ENCODE assay signal across 8 mouse cellular contexts in genomic region chr3:122483066-122483782, GRCm38 (mm10).
DNase-seq lines count a peak whose midpoint lies in the region; ATAC-seq and TF ChIP-seq lines count a peak whose summit lies in the region.

No protein-coding gene starts in this region.

- no peaks in the 10 kb centered on the region for H3K9me3 ChIP-seq in ES-Bruce4 (replicated peaks; ENCODE audit: control insufficient read depth, insufficient read depth, low read length, poor library complexity, severe bottlenecking)
- H3K9me3 ChIP-seq in forebrain, embryonic 14.5 days (replicated peaks; ENCODE audit: control insufficient read depth, low read length), result no peaks in the 10 kb centered on the region
- no peaks in the 10 kb centered on the region for H3K9me3 ChIP-seq in hindbrain, embryonic 15.5 days

- H3K4me3 ChIP-seq in ES-Bruce4 (ENCODE audit: low read depth, low read length), result no peak overlapping the region
- H3K4me3 ChIP-seq in forebrain, embryonic 14.5 days (ENCODE audit: low read depth, low read length), result no peak overlapping the region
- peak overlapping the region; percentile 15 for H3K4me3 ChIP-seq in hindbrain, embryonic 15.5 days
- H3K4me3 ChIP-seq in olfactory bulb, adult 2 months (ENCODE audit: insufficient read depth, low read depth, low read length), result peak overlapping the region; percentile 26

- TF ChIP-seq EP300 in ES-Bruce4 (IDR thresholded peaks at IDR 0.05; ENCODE audit: insufficient read depth, low read depth, low read length), result no peak

- no peaks in the 10 kb centered on the region for H3K27me3 ChIP-seq in ES-Bruce4 (ENCODE audit: control insufficient read depth, insufficient read depth, low read length, poor library complexity, severe bottlenecking)
- H3K27me3 ChIP-seq in forebrain, embryonic 14.5 days (replicated peaks; ENCODE audit: control insufficient read depth, insufficient read depth, low read length), result no peaks in the 10 kb centered on the region
- no peaks in the 10 kb centered on the region for H3K27me3 ChIP-seq in hindbrain, embryonic 15.5 days

- ATAC-seq in forebrain, embryonic 14.5 days, result peak; percentile 30; the same call in 1 of the 2 replicates
- ATAC-seq in hindbrain, embryonic 15.5 days (ENCODE audit: low FRiP score, low read depth), result peak; percentile 72

- no peaks in the 10 kb centered on the region for H3K36me3 ChIP-seq in ES-Bruce4 (ENCODE audit: control insufficient read depth, insufficient read depth, low read length, poor library complexity, severe bottlenecking)
- no peaks in the 10 kb centered on the region for H3K36me3 ChIP-seq in forebrain, embryonic 14.5 days (ENCODE audit: control insufficient read depth, insufficient read depth, low read length)
- no peaks in the 10 kb centered on the region for H3K36me3 ChIP-seq in hindbrain, embryonic 15.5 days

- peaks cover 2% of the 10 kb centered on the region for H3K4me1 ChIP-seq in ES-Bruce4 (ENCODE audit: control insufficient read depth, insufficient read depth, low read length)
- peaks cover 39% of the 10 kb centered on the region for H3K4me1 ChIP-seq in forebrain, embryonic 14.5 days (ENCODE audit: control insufficient read depth, insufficient read depth, low read length)
- H3K4me1 ChIP-seq in hindbrain, embryonic 15.5 days (replicated peaks), result peaks cover 47% of the 10 kb centered on the region
- H3K4me1 ChIP-seq in olfactory bulb, adult 2 months (ENCODE audit: control insufficient read depth, insufficient read depth, low read length), result peaks cover 36% of the 10 kb centered on the region

- TF ChIP-seq CTCF in ES-Bruce4 (IDR thresholded peaks at IDR 0.05; ENCODE audit: low read depth, low read length), result no peak
- TF ChIP-seq CTCF in olfactory bulb, adult 2 months (IDR thresholded peaks at IDR 0.05; ENCODE audit: insufficient read depth, low read depth, low read length), result no peak

- WGBS in forebrain, embryonic 14.5 days, result 13% methylated on average over 14 of the region's 14 CpGs
- WGBS in hindbrain, embryonic 15.5 days, result 24% methylated on average over 14 of the region's 14 CpGs
- WGBS in olfactory bulb, adult 2 months, result 21% methylated on average over 14 of the region's 14 CpGs

- no peak overlapping the region for H3K9ac ChIP-seq in ES-Bruce4 (ENCODE audit: low read depth, poor library complexity, severe bottlenecking)
- H3K9ac ChIP-seq in forebrain, embryonic 14.5 days (ENCODE audit: low read length), result peak overlapping the region; percentile 33
- H3K9ac ChIP-seq in hindbrain, embryonic 15.5 days, result no peak overlapping the region

- DNase-seq in cerebellum, postnatal 25 days, result peak; percentile 27 to 49
- no peak for DNase-seq in cerebellum, adult 11-12 months
- peak; percentile 54 for DNase-seq in forebrain, embryonic 14.5 days (ENCODE audit: low spot score)
- DNase-seq in spleen, postnatal 36 days (ENCODE audit: low spot score in 2 of 2), result no peak
- DNase-seq in left cerebral cortex, adult 18-20 months (ENCODE audit: low spot score in 2 of 2), result no peak

- 0 out of 2 replicates have a peak overlapping the region, but pooled peaks have one; percentile 30 for H3K27ac ChIP-seq in ES-Bruce4 (ENCODE audit: insufficient read depth, low read length)
- H3K27ac ChIP-seq in forebrain, embryonic 14.5 days (ENCODE audit: low read depth, low read length), result no peak overlapping the region
- peak overlapping the region; percentile 56 for H3K27ac ChIP-seq in hindbrain, embryonic 15.5 days (replicated peaks)
- peak overlapping the region; percentile 65 for H3K27ac ChIP-seq in olfactory bulb, adult 2 months (ENCODE audit: insufficient read depth, low read depth, low read length)

- 0 out of 2 replicates have a peak overlapping the region, but pooled peaks have one; percentile 6 for H3K4me2 ChIP-seq in forebrain, embryonic 14.5 days (ENCODE audit: low read length)
- H3K4me2 ChIP-seq in hindbrain, embryonic 15.5 days, result peak overlapping the region; percentile 31

- TF ChIP-seq POLR2A in ES-Bruce4 (IDR thresholded peaks at IDR 0.05; ENCODE audit: insufficient read depth, low read length), result no peak
- TF ChIP-seq POLR2A in olfactory bulb, adult 2 months (IDR thresholded peaks at IDR 0.05; ENCODE audit: insufficient read depth, low read depth, low read length), result no peak

Comparison
In these comparisons a context has a peak if more than half of its experiments do, and no peak if none do; other contexts are left out.
1. DNase-seq: peak in cerebellum, postnatal 25 days (2 of 2) and forebrain, embryonic 14.5 days (single experiment); none in cerebellum, adult 11-12 months (single experiment), spleen, postnatal 36 days (0 of 2) and left cerebral cortex, adult 18-20 months (0 of 2).
2. H3K4me3 ChIP-seq: peak in hindbrain, embryonic 15.5 days (single experiment) and olfactory bulb, adult 2 months (single experiment); none in ES-Bruce4 (single experiment) and forebrain, embryonic 14.5 days (single experiment).